Mouse (Mus musculus): ENCODE measurements around the gene Tent4a.

The Tent4a gene

DNA sequence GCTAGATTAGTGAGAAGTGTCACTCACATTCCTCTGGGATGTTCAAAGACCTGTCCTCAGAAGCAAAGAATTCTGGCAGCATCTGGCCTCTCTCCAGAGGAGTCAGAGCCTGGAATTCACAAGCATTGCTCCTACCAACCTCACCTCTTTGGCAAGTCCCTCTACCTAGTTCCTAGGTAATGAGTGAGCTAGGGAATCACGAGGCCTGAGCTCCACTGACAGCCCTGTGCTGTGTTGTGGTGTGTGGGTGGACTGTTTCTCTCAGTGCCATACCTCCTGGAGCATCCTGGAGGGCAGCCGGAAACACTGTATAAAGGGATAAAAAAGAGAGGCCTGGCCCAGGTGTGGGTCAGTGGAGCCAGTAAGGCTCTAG, 10.3 kb downstream of the Tent4a start:
- peak; percentile 62 for ATAC-seq (ENCODE audit: insufficient number of reproducible peaks, low FRiP score, low TSS enrichment)

DNA sequence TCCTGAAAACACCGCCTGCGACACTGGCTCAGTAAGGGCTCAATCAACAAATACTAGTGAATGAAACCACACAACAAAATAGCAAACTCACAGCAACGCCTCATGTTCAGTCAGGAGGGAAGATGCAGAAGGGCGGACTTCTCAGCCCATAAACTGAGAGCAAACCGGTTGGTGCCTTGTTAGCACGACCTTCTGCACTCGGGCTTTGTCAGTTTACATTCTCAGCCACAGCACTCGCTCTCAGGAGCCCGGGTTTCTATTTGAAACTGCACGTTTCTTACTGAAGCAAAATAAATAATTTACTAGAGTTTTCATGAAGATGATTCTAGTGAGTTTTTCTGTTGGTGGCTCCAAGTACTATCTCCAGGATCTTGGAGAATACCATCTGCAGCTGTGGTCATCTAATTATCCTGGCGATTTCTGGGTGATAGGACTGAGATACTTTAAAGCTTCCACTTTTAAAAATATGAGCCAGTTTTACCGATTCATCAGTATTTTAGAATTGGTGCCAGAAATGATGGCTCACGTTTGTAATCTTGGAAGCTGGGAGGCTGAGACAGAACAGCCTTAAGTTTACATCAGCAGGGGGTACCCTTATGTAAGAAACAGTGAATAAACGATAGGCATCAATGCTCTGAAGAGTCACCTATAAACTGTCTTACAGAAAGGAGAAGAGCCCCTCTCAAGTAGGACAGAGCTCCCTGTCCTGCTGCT, 10.8 kb downstream of the Tent4a start:
- no peak for ATAC-seq (ENCODE audit: insufficient number of reproducible peaks, low FRiP score, low TSS enrichment)

DNA sequence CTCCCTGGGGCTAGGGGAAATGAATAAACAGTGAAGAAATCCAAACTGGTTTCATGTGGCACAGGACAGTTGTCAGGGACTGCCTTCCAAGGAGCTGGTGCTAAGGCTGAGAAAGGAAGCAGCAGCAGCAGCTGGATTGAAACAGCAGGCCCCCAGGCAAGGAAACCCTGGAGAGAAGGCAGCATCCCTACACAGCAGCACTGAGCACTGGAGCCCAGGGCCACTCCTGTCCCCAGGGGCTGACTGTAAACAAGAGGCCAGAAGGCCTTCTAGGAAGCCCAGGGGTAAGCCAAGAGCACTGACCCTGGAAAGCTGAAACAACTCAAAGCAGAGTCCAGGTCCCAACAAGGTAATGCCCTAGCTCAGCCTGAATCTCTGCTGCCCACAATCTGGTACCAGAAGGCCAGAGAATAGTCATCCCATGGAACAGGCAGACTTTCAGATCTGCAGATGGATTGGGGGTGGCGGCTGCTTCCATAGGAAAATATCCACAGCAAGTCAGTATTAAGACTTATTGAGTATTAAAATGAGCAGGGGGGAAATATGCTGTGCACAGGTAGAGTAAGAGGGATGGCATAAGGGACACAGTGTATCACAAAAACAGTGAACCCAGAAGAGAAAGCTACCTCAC, 12.1 kb downstream of the Tent4a start:
- ATAC-seq (ENCODE audit: insufficient number of reproducible peaks, low FRiP score, low TSS enrichment), result no peak

DNA sequence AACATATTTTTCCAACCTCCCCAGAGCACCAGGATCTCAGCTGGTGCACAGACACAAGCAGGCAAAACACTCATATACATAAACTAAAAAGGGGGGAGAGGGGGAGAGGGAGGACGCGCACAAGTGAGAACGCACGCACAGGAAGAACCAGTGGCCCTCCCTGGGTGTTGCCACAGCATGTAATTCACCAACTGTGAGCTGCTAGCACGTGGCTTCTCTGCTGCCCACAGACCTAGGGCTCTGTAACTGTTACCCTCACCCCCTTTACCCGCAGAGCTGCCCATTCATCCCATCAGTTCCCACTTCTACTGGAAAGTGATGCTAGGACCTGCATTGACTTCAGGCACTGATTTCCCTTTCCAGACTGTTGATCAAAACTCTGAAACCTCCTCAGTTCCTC, 15.3 kb downstream of the Tent4a start:
- no peak for ATAC-seq (ENCODE audit: insufficient number of reproducible peaks, low FRiP score, low TSS enrichment)

DNA sequence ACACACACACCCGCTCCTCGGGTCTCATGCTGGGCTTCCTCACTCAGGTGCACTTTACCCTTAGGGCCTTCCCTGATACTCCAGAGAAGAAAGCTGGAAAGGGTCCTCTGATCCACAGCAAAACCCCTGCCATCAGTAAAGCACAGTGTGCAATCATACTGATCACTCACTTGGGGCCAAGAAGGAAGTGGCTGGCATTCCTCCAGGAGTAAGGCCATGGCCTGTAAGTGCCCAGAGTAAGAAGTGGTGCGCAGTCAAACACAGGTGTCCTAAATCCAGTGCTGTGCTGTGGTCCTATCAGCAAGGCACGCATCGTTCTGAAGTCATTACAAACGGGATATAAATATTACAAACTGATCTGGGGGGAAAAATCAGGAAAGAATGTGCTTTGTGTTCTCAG, 17.0 kb downstream of the Tent4a start:
- no peak for ATAC-seq (ENCODE audit: insufficient number of reproducible peaks, low FRiP score, low TSS enrichment)

- no peak for ATAC-seq (ENCODE audit: insufficient number of reproducible peaks, low FRiP score, low TSS enrichment)
These were observed 19.3 kb downstream of the Tent4a start for GRCm38 (mm10) chr13:69515091-69515490.

DNA sequence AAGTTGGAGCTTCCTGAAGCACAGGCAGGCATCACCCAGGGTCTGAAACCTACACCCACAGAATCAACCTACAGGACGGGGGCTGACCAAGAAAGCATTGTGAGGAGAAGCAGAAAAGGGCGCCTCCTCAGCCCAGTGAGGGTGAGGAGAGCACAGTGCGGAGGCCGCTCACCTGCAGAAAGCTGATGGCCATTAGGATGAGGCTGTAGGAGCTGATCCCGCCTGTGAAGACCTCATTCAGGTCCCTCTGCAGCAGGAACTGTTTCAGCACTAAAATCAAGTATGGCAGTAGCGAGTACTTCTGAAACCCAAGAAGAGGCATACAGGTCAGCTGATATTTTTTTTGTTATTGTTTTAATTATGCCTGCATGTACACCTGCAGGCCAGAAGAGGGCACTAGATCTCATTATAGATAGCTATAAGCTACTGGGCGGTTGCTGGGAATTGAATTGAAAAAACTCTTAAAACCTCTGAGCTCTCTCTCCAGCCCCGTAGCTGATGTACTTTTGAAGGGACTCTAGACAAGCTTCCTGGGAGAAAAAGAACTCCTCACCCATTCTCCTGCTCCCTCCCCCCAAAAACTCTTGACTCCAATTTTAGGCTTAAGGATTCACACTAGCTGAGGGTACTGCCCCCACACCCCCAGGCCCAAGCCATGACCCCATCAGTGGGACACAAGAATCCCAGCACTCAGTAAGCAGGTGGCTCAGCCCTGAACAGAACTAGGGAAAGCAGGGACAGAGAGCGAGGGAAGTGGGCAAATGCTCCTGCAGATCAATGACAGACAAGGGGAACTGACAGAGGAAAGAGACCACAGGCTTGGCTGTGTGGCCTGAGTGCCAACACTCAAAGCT, 24.8 kb downstream of the Tent4a start:
- peak; percentile 65 for ATAC-seq (ENCODE audit: insufficient number of reproducible peaks, low FRiP score, low TSS enrichment)

GRCm38 (mm10) chr13:69507666-69508065, 26.8 kb downstream of the Tent4a start:
- ATAC-seq (ENCODE audit: insufficient number of reproducible peaks, low FRiP score, low TSS enrichment), result no peak

GRCm38 (mm10) chr13:69506341-69507086, 27.9 kb downstream of the Tent4a start:
- no peak for ATAC-seq (ENCODE audit: insufficient number of reproducible peaks, low FRiP score, low TSS enrichment)

DNA sequence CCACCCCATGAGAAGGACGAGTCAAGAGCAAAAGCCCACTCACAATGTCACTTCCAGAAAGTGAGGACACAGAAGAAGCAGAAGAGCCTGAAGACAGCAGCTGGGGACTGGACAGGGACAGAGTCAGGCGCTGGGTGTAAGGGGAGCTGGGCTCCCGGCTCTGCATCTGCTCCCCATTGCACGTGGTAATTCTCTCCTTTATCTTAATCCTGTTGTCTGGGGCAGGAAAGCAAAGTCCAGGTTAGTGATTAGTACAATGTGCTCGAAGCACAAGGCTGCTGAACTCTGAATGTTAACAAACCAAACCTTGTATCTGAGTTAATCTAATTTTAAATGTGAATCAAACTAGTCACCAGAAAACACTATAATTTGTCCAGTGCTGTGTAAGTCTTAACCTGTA, 31.6 kb downstream of the Tent4a start:
- ATAC-seq (ENCODE audit: insufficient number of reproducible peaks, low FRiP score, low TSS enrichment), result no peak

GRCm38 (mm10) chr13:69502157-69502750, 32.2 kb downstream of the Tent4a start:
- no peak for ATAC-seq (ENCODE audit: insufficient number of reproducible peaks, low FRiP score, low TSS enrichment)

DNA sequence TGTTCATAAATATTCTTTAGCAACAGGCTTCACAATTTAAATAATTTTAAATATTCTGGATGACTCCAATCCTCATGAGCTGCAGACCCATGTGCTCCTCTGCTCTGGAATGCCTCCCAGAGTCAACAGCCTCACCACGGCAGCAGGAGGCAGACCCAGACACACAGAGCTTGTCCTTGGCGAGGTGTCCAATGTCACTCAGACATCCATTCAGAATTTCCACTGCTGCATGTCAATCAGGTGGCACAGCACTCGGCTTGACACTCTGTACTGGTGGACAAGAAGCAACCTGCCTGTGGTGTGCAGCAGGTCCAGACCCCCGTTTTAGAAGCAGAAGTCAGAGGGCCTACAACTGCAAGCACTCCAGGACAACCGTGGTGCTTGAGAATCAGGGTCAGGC, 36.1 kb downstream of the Tent4a start:
- ATAC-seq (ENCODE audit: insufficient number of reproducible peaks, low FRiP score, low TSS enrichment), result no peak

DNA sequence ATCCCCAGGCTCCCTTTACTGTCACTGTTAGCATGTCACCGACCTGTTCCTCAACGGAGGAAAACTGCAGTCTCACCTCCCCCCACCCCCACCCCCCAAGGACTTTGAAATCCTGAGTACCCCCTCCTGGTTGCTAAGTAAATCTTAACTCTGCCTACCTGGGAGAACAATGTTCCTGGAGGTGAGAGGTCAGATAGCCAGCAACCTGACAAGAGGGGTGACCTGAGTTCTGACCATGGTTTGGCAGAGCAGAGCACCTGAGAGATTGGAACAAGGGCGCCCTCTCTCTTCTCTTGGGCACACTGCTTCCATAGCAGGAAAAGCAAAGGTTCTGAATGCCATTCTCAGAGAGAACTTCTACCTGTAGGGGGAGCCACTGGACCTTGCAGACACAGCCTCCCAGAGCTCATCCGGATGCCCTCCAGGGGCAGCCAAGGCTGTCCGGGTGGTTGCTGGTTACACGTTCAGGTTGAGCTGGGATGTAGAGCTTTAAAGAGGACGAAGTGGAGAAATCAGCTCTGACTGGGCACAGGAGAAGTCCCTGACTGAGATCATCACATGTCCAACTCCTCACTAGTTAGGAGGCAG, 41.4 kb downstream of the Tent4a start:
- peak; percentile 69 for ATAC-seq (ENCODE audit: insufficient number of reproducible peaks, low FRiP score, low TSS enrichment)

DNA sequence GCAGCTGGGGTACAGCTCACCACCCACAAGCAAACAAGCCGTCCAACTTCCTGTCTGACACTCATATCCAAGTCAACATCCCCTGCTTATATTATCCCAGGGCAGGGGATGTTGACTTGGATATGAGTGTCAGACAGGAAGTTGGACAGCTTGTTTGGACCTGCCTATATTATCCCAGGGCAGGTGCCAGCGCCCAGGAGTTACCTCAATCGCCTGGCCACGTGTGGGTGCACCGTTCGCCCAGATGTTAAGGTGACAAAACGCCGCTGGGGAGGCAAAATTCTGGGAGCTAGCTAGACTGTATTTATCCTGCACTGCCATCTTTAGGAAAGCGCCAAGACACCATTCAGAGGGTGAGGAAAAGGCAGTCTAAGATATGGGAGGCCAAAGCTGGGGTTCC, 44.6 kb downstream of the Tent4a start:
- ATAC-seq (ENCODE audit: insufficient number of reproducible peaks, low FRiP score, low TSS enrichment), result no peak

GRCm38 (mm10) chr13:69488565-69489255, 45.7 kb downstream of the Tent4a start:
- no peak for ATAC-seq (ENCODE audit: insufficient number of reproducible peaks, low FRiP score, low TSS enrichment)

DNA sequence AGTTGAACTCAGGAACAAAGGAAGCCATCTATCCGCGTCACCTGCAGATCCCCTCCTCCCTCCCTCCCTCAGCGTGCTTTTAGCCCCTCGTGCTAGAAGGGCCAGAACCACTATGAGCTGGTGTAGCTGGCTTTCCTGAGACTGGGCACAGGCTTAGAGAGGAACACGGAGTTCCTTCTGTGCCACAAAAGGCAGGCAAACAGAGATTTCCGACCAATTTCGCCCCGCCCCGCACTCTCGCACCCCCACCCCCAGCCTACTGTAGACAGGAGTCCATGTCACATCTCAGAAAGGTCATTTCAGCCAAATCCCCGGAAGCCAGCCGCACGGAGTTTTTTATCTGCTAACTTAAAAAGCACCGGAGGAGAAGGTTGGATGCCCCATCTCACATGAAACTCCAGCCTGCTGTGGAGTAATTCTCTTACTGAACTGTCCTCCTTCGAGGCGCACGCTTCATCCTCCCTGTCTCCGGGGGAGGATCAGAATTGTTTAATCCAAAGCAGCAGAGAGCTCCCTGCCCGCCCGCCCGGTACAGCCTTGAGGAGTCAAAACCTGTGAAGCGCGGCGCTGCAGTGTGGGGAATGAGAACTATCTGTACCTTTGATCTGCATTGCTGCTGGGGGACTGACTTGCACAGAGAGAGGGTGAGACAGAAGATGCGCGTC, 46.7 kb downstream of the Tent4a start:
- no peak for ATAC-seq (ENCODE audit: insufficient number of reproducible peaks, low FRiP score, low TSS enrichment)

- ATAC-seq (ENCODE audit: insufficient number of reproducible peaks, low FRiP score, low TSS enrichment), result no peak
These were observed 47.3 kb downstream of the Tent4a start for GRCm38 (mm10) chr13:69487108-69487507.

GRCm38 (mm10) chr13:69485833-69486232, 48.6 kb downstream of the Tent4a start:
- no peak for ATAC-seq (ENCODE audit: insufficient number of reproducible peaks, low FRiP score, low TSS enrichment)

GRCm38 (mm10) chr13:69485326-69485725, 49.1 kb downstream of the Tent4a start:
- ATAC-seq (ENCODE audit: insufficient number of reproducible peaks, low FRiP score, low TSS enrichment), result no peak
